Mouse (Mus musculus) olfactory bulb, adult 2 months (tissue): Measurements from ENCODE around the gene Tsc22d2. TPM values are rescaled to one million over a fixed set of nuclear protein-coding genes. Genes with fewer than 3 reads are reported as not detected.
"Not testable (repeated sequence)": the region's sequence is repeated elsewhere in the genome, so short reads cannot be mapped to it uniquely, and the experiment has no call there.

Source experiments
- H3K27ac ChIP-seq: fragments of 200-500 bp; 2 replicates; pipeline ENCODE4 v1.5.1; 2012; ENCODE audit warnings: low read depth, low read length; ENCODE audit not compliant: insufficient read depth
- H3K4me1 ChIP-seq: fragments of 200-500 bp; 2 replicates; pipeline ENCODE4 v1.6.1; 2012; ENCODE audit warnings: low read length; ENCODE audit not compliant: control insufficient read depth, insufficient read depth
- H3K4me3 ChIP-seq: fragments of 200-500 bp; 2 replicates; pipeline ENCODE4 v1.5.1; 2012; ENCODE audit warnings: mild to moderate bottlenecking, low read depth, low read length, moderate library complexity; ENCODE audit not compliant: insufficient read depth
- CTCF ChIP-seq: fragments of 200-500 bp; IDR thresholded peaks from 2 replicates; pipeline ENCODE4 v1.5.1; 2012; ENCODE audit warnings: low read depth, mild to moderate bottlenecking, low read length, moderate library complexity; ENCODE audit not compliant: insufficient read depth
- POLR2A ChIP-seq: fragments of 200-500 bp; IDR thresholded peaks from 2 replicates; pipeline ENCODE4 v1.6.1; 2012; ENCODE audit warnings: mild to moderate bottlenecking, low read depth, low read length, moderate library complexity; ENCODE audit not compliant: insufficient read depth
- WGBS: fragments of 180-500 bp; shearing (Covaris S2); methylation state at CpG from one replicate; pipeline ENCODE4 v1.1.7; 2018; 5-methylcytosine and 5-hydroxymethylcytosine counted together
- polyA plus RNA-seq: library from polyadenylated mRNA; stranded (reverse); fragments of >200 nt; gene quantifications from 2 replicates; pipeline ENCODE4 v1.2.4, GENCODE M21; 2012; ENCODE audit warnings: low replicate concordance; ENCODE audit not compliant: missing spikeins, insufficient read depth, insufficient read length

The Tsc22d2 gene
- polyA plus RNA-seq, 1 experiment = not detected

- H3K27ac ChIP-seq = no peak overlapping the region
- no peak overlapping the region for H3K4me3 ChIP-seq
- TF ChIP-seq CTCF = no peak
- no peak for TF ChIP-seq POLR2A
- H3K4me1 ChIP-seq = no peaks in the 10 kb centered on the region
- 23% methylated on average over 5 of the region's 5 CpGs for whole genome bisulfite sequencing
These were observed 4.5 kb downstream of the Tsc22d2 start for GRCm38 (mm10) chr3:58418724-58419705.

- H3K27ac ChIP-seq = no peak overlapping the region
- no peaks in the 10 kb centered on the region for H3K4me1 ChIP-seq
- TF ChIP-seq CTCF (no peak), POLR2A (no peak)
- no peak overlapping the region for H3K4me3 ChIP-seq
- 51% methylated on average over 1 of the region's 1 CpGs for WGBS
These were observed 14.3 kb downstream of the Tsc22d2 start for GRCm38 (mm10) chr3:58428861-58429260.

GRCm38 (mm10) chr3:58434414-58434813 lies 19.9 kb downstream of the Tsc22d2 start:
- Histone ChIP-seq H3K27ac (no peak overlapping the region), H3K4me3 (no peak overlapping the region), H3K4me1 (no peaks in the 10 kb centered on the region)
- 74% methylated on average over 2 of the region's 2 CpGs for WGBS
- TF ChIP-seq POLR2A (no peak), CTCF (no peak)

- H3K27ac ChIP-seq = no peak overlapping the region
- no peak overlapping the region for H3K4me3 ChIP-seq
- WGBS = 99% methylated on average over 2 of the region's 2 CpGs
- no peaks in the 10 kb centered on the region for H3K4me1 ChIP-seq
- TF ChIP-seq CTCF = no peak
These were observed 33.7 kb downstream of the Tsc22d2 start for GRCm38 (mm10) chr3:58448230-58448629.

- Histone ChIP-seq H3K27ac (no peak overlapping the region), H3K4me3 (no peak overlapping the region), H3K4me1 (no peaks in the 10 kb centered on the region)
- 76% methylated on average over 3 of the region's 3 CpGs for WGBS
- TF ChIP-seq POLR2A = no peak
- no peak for TF ChIP-seq CTCF
These were observed 35.0 kb downstream of the Tsc22d2 start for GRCm38 (mm10) chr3:58449487-58449886.

GRCm38 (mm10) chr3:58454414-58455205 lies 40.1 kb downstream of the Tsc22d2 start:
- Histone ChIP-seq H3K4me1 (no peaks in the 10 kb centered on the region), H3K27ac (no peak overlapping the region), H3K4me3 (no peak overlapping the region)
- WGBS = 43% methylated on average over 4 of the region's 4 CpGs
- TF ChIP-seq CTCF (no peak), POLR2A (no peak)

GRCm38 (mm10) chr3:58455255-58455654 lies 40.7 kb downstream of the Tsc22d2 start:
- Histone ChIP-seq H3K4me1 (no peaks in the 10 kb centered on the region), H3K4me3 (no peak overlapping the region), H3K27ac (no peak overlapping the region)
- TF ChIP-seq CTCF = no peak
- TF ChIP-seq POLR2A = no peak
- WGBS = 89% methylated on average over 3 of the region's 3 CpGs

GRCm38 (mm10) chr3:58469655-58470437 lies 55.3 kb downstream of the Tsc22d2 start:
- 67% methylated on average over 9 of the region's 9 CpGs for WGBS

GRCm38 (mm10) chr3:58475298-58475697 lies 60.8 kb downstream of the Tsc22d2 start:
- H3K4me1 ChIP-seq, H3K4me3 ChIP-seq, H3K27ac ChIP-seq: not testable (repeated sequence)
- WGBS = 96% methylated on average over 1 of the region's 1 CpGs

More at GRCm38 (mm10) chr3:58469655-58470437, 55.3 kb downstream of the Tsc22d2 start:
- no peak overlapping the region for H3K4me3 ChIP-seq
- H3K4me1 ChIP-seq = no peaks in the 10 kb centered on the region
- no peak overlapping the region for H3K27ac ChIP-seq
- TF ChIP-seq POLR2A (no peak), CTCF (no peak)
